8 mouse cellular contexts compared by ENCODE assay signal in the genomic region with DNA sequence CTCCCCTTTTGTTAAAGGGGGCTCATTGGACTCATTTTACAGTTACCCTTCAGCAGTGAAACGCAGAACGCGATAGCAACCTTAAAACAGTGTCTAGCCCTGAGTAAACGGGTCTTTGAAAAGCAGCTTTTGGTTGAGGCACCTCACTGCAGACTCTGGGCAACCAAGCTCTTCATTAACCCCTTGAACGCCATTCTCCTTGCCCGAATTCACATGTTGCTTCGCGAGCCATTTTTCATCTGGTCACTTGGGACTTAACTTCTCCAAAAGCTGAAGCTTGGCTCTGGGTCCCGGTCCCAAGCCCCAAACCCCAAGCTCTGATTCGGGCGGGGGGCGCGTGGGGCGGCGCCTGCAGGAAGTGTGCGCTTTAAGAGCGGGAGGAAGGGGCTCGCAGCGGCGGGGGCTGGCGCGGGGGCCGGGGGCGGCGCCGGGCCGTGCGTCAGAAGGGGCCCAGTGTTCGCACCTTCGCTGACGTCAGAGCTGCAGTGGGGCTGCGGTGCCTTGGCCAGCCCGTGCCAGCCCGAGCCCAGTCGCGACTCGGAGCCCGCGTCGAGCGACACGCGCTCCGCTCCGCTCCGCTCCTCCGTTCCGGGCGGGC. TPM values are rescaled to one million over a fixed set of nuclear protein-coding genes. Genes with fewer than 3 reads are reported as not detected.
DNase-seq lines count a peak whose midpoint lies in the region; ATAC-seq and TF ChIP-seq lines count a peak whose summit lies in the region.

A gene (plus strand): TSS at position 525 of the 598 bp plus-strand sequence.

- peak within 1 kb of the TSS; percentile 70 for H3K4me2 ChIP-seq in lung, embryonic 14.5 days
- peak within 1 kb of the TSS; percentile 53 for H3K4me2 ChIP-seq in forebrain, postnatal 0 days (ENCODE audit: low read depth)
- peak within 1 kb of the TSS; percentile 63 for H3K4me2 ChIP-seq in neural tube, embryonic 15.5 days

- WGBS in lung, embryonic 14.5 days = 1% methylated on average over 49 of the region's 49 CpGs
- 2% methylated on average over 49 of the region's 49 CpGs for whole genome bisulfite sequencing in forebrain, postnatal 0 days
- WGBS in neural tube, embryonic 15.5 days = 1% methylated on average over 30 of the region's 49 CpGs

- no peaks in the 10 kb centered on the region for H3K9me3 ChIP-seq in lung, embryonic 14.5 days (ENCODE audit: low read depth, low read length)
- no peaks in the 10 kb centered on the region for H3K9me3 ChIP-seq in forebrain, postnatal 0 days (ENCODE audit: low read length)
- no peaks in the 10 kb centered on the region for H3K9me3 ChIP-seq in neural tube, embryonic 15.5 days (replicated peaks)

- H3K4me3 ChIP-seq in lung, embryonic 14.5 days (ENCODE audit: low read depth, low read length) = peak within 1 kb of the TSS; percentile 53
- peak within 1 kb of the TSS; percentile 52 for H3K4me3 ChIP-seq in forebrain, postnatal 0 days (ENCODE audit: low read depth, low read length)
- H3K4me3 ChIP-seq in neural tube, embryonic 15.5 days (replicated peaks) = peak within 1 kb of the TSS; percentile 58

- no peaks in the 10 kb centered on the region for H3K4me1 ChIP-seq in lung, embryonic 14.5 days (ENCODE audit: insufficient read depth)
- no peaks in the 10 kb centered on the region for H3K4me1 ChIP-seq in forebrain, postnatal 0 days (ENCODE audit: insufficient read depth)
- H3K4me1 ChIP-seq in neural tube, embryonic 15.5 days = 0 out of 2 replicates have a peak, but pooled peaks cover 3% of the 10 kb centered on the region

- peak; percentile 48 to 71 for DNase-seq in adrenal gland, adult (ENCODE audit: inconsistent age in 2 of 2, low spot score in 1 of 2)
- no peak for DNase-seq in adrenal gland, adult 8-10 months
- DNase-seq in lung, embryonic 14.5 days = peak; percentile 62
- DNase-seq in lung, postnatal 36 days = no peak
- peak; percentile 71 for DNase-seq in forebrain, postnatal 0 days
- DNase-seq in left cerebral cortex, postnatal 4 days = peak; percentile 44
- no peak for DNase-seq in c-Kit-positive CD71-positive TER-119-positive erythroid progenitor cells, embryonic 14.5 days (ENCODE audit: low spot score)

- H3K27ac ChIP-seq in lung, embryonic 14.5 days (ENCODE audit: low read depth) = peak within 1 kb of the TSS; percentile 65; the same call in 1 of the 2 replicates
- peak within 1 kb of the TSS; percentile 80 for H3K27ac ChIP-seq in forebrain, postnatal 0 days (ENCODE audit: low read depth, low read length)
- peak within 1 kb of the TSS; percentile 77 for H3K27ac ChIP-seq in neural tube, embryonic 15.5 days (replicated peaks)

- peaks cover 82% of the 10 kb centered on the region for H3K27me3 ChIP-seq in lung, embryonic 14.5 days (ENCODE audit: insufficient read depth, low read length)
- peaks cover 52% of the 10 kb centered on the region for H3K27me3 ChIP-seq in forebrain, postnatal 0 days (ENCODE audit: insufficient read depth, low read length)
- peaks cover 58% of the 10 kb centered on the region for H3K27me3 ChIP-seq in neural tube, embryonic 15.5 days (replicated peaks)

- H3K36me3 ChIP-seq in lung, embryonic 14.5 days (ENCODE audit: insufficient read depth) = no peaks in the 10 kb centered on the region
- H3K36me3 ChIP-seq in forebrain, postnatal 0 days (ENCODE audit: insufficient read depth) = no peaks in the 10 kb centered on the region
- H3K36me3 ChIP-seq in neural tube, embryonic 15.5 days = no peaks in the 10 kb centered on the region

- peak within 1 kb of the TSS; percentile 67 for H3K9ac ChIP-seq in lung, embryonic 14.5 days
- H3K9ac ChIP-seq in forebrain, postnatal 0 days = peak within 1 kb of the TSS; percentile 63
- peak within 1 kb of the TSS; percentile 68 for H3K9ac ChIP-seq in neural tube, embryonic 15.5 days (replicated peaks)

- peak; percentile 90 for ATAC-seq in lung, embryonic 14.5 days (ENCODE audit: insufficient read depth)
- ATAC-seq in forebrain, postnatal 0 days = peak; percentile 88
- ATAC-seq in neural tube, embryonic 15.5 days (ENCODE audit: low FRiP score) = peak; percentile 95

- TF ChIP-seq CTCF in lung, embryonic 14.5 days (IDR thresholded peaks at IDR 0.05; ENCODE audit: low read depth) = no peak
- no peak for TF ChIP-seq CTCF in forebrain, postnatal 0 days (IDR thresholded peaks at IDR 0.05; ENCODE audit: low read depth)

- intact Hi-C loops in left cerebral cortex, postnatal 4 days (cut with DNase I) = loop anchor here (10.0 kb wide), 1 partner anchor 172 kb away; a partner anchor contains a TSS

RNA-seq across cellular contexts. Expression of the gene that starts here (rescaled TPM):
- total RNA-seq in adrenal gland, adult 8-10 months (2022) = 10 to 100 TPM in 2 of 4 experiments, 1 to 10 TPM in 2; 6.2 to 12.0 (median 9.7) TPM
- polyA plus RNA-seq in lung, embryonic 14.5 days (2014; fragmentation: Nextera tagmentation; extraction: Ambion mirVana) = 5.7 and 7.6 TPM in 2 replicates
- total RNA-seq in forebrain, postnatal 0 days (2014; rRNA removed) = 18.4 and 30.3 TPM in 2 replicates
- 7.4 and 23.9 TPM in 2 replicates for polyA plus RNA-seq in forebrain, postnatal 0 days (2015; fragmentation: Nextera tagmentation; extraction: Ambion mirVana)
- 10 to 100 TPM; 16.8 to 25.3 TPM for total RNA-seq in left cerebral cortex, postnatal 4 days (2021)
- polyA plus RNA-seq in neural tube, embryonic 15.5 days (2015; fragmentation: Nextera tagmentation; extraction: Ambion mirVana) = 24.8 and 31.3 TPM in 2 replicates

Comparison
In these comparisons a context has a peak if more than half of its experiments do, and no peak if none do; other contexts are left out.
1. DNase-seq: peak in adrenal gland, adult (2 of 2), lung, embryonic 14.5 days (single experiment), forebrain, postnatal 0 days (single experiment) and left cerebral cortex, postnatal 4 days (single experiment); none in adrenal gland, adult 8-10 months (single experiment), lung, postnatal 36 days (single experiment) and c-Kit-positive CD71-positive TER-119-positive erythroid progenitor cells, embryonic 14.5 days (single experiment).
2. Peak in every context shown above with its lines, with median percentiles within 50 percentile points of each other: ATAC-seq, H3K27ac ChIP-seq, H3K4me2 ChIP-seq, H3K4me3 ChIP-seq and H3K9ac ChIP-seq.